Mouse (Mus musculus) embryonic facial prominence, embryonic 14.5 days (tissue): ENCODE data around the gene Fhod1. TPM values are rescaled to one million over a fixed set of nuclear protein-coding genes. Genes with fewer than 3 reads are reported as not detected.
A peak's percentile ranks its signal among the peaks of the same experiment; 100 is the strongest.

Source experiments
- ATAC-seq: fragments of 200-750 bp; cut with Nextera tagmentation; 2 replicates; pipeline ENCODE4 v1.8.0; 2017; ENCODE audit warnings: low read depth, moderate number of reproducible peaks, moderate TSS enrichment
- DNase-seq: peaks from one replicate; pipeline ENCODE4 v3.0.0-alpha.2; 2015; ENCODE audit warnings: low spot score
- H3K27ac ChIP-seq: fragments of 300-500 bp; sonication (generic); replicated peaks from 2 replicates; pipeline ENCODE4 v1.5.1; 2014; ENCODE audit warnings: low read depth, mild to moderate bottlenecking, low read length, moderate library complexity
- H3K27me3 ChIP-seq: fragments of 300-500 bp; sonication (generic); replicated peaks from 2 replicates; pipeline ENCODE4 v1.6.1; 2014; ENCODE audit warnings: low read length; ENCODE audit not compliant: control insufficient read depth, insufficient read depth
- H3K36me3 ChIP-seq: fragments of 300-500 bp; sonication (generic); 2 replicates; pipeline ENCODE4 v1.6.1; 2014; ENCODE audit warnings: low read length, mixed read lengths; ENCODE audit not compliant: control insufficient read depth, insufficient read depth
- H3K4me1 ChIP-seq: fragments of 300-500 bp; sonication (generic); 2 replicates; pipeline ENCODE4 v1.6.1; 2014; ENCODE audit warnings: antibody characterized with exemption, low read length; ENCODE audit not compliant: control insufficient read depth, insufficient read depth
- H3K4me2 ChIP-seq: fragments of 300-500 bp; sonication (generic); 2 replicates; pipeline ENCODE4 v1.6.1; 2014; ENCODE audit warnings: low read depth, mild to moderate bottlenecking, low read length, moderate library complexity, mixed read lengths
- H3K4me3 ChIP-seq: fragments of 300-500 bp; sonication (generic); 2 replicates; pipeline ENCODE4 v1.5.1; 2014; ENCODE audit warnings: low read depth, mild to moderate bottlenecking, low read length
- H3K9ac ChIP-seq: fragments of 300-500 bp; sonication (generic); 2 replicates; pipeline ENCODE4 v1.6.1; 2014; ENCODE audit warnings: low read depth, mild to moderate bottlenecking, low read length, moderate library complexity, mixed read lengths
- H3K9me3 ChIP-seq: fragments of 300-500 bp; sonication (generic); 2 replicates; pipeline ENCODE4 v1.6.1; 2016; ENCODE audit warnings: low read length; ENCODE audit not compliant: control insufficient read depth
- WGBS: fragments of 180-500 bp; shearing (Covaris S2); extraction: QIAGEN DNeasy Blood & Tissue Kit; methylation state at CpG from one replicate; pipeline ENCODE4 v1.1.7; 2014; 5-methylcytosine and 5-hydroxymethylcytosine counted together
- polyA plus RNA-seq: library from polyadenylated mRNA; unstranded; fragments of >200 nt; fragmentation: Nextera tagmentation; extraction: Ambion mirVana; gene quantifications from 2 replicates; pipeline ENCODE4 v1.2.1, GENCODE M21; 2014

Gene Fhod1
- polyA plus RNA-seq, 1 experiment from 2014 or later: 2.7 TPM

DNA sequence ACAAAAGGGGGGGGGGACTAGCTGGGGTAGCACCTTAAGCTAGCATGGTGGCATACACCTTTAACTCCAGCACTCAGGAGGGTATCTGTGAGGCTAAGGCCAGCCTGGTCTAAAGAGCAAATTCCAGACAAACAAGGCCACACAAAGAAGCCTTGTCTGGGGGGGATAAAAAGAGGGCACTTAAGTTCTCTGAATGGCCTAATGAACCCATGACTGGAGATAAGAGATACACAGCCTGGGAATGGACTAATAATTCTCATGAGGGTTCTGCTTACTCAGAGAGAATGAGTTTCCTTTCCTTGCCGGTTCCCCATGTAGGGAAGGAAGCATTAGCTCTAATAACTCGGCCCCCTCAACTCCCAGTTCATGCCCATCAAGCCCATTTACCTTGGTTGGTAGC, 15.2 kb downstream of the Fhod1 start:
- no peak overlapping the region for H3K9ac ChIP-seq
- H3K9me3 ChIP-seq: no peaks in the 10 kb centered on the region
- WGBS: 59% methylated on average over 2 of the region's 2 CpGs
- no peaks in the 10 kb centered on the region for H3K27me3 ChIP-seq
- DNase-seq (no peak), ATAC-seq (no peak)
- H3K36me3 ChIP-seq: peaks cover 92% of the 10 kb centered on the region
- H3K4me3 ChIP-seq: no peak overlapping the region
- H3K27ac ChIP-seq: no peak overlapping the region
- peaks cover under 1% of the 10 kb centered on the region; the same call in 1 of the 2 replicates for H3K4me1 ChIP-seq
- H3K4me2 ChIP-seq: no peak overlapping the region

DNA sequence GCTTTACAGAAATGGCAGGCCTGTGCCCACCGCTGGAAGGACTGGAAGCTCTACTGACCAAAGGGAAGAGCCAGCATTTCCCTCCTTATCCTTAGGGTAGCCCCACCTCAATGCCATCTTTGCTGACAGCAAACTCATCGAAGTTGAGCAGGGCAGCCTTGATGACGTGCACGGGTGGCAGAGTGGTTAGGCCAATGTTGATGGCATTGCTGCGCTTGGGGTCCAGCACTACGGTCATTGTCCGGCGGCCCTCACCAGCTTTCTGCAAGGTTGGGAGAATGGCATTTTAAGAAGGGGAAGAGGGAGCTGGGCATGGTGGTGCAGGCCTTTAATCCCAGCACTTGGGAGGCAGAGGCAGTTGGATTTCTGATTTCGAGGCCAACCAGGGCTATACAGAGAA, 15.8 kb downstream of the Fhod1 start:
- Histone ChIP-seq H3K27me3 (no peaks in the 10 kb centered on the region), H3K9me3 (no peaks in the 10 kb centered on the region), H3K4me2 (no peak overlapping the region), H3K4me1 (peaks cover 3% of the 10 kb centered on the region; the same call in 1 of the 2 replicates), H3K27ac (no peak overlapping the region), H3K4me3 (no peak overlapping the region), H3K9ac (no peak overlapping the region), H3K36me3 (peaks cover 89% of the 10 kb centered on the region)
- ATAC-seq (no peak), DNase-seq (no peak)
- WGBS: 89% methylated on average over 9 of the region's 9 CpGs

- Histone ChIP-seq H3K27ac (no peak overlapping the region), H3K36me3 (peaks cover 85% of the 10 kb centered on the region), H3K9me3 (no peaks in the 10 kb centered on the region), H3K4me2 (no peak overlapping the region), H3K27me3 (no peaks in the 10 kb centered on the region), H3K4me3 (no peak overlapping the region), H3K4me1 (peaks cover 3% of the 10 kb centered on the region; the same call in 1 of the 2 replicates), H3K9ac (no peak overlapping the region)
- DNase-seq: no peak
- 94% methylated on average over 22 of the region's 22 CpGs for WGBS
- ATAC-seq: no peak
Observed at GRCm38 (mm10) chr8:105331469-105331868, 16.3 kb downstream of the Fhod1 start.

DNA sequence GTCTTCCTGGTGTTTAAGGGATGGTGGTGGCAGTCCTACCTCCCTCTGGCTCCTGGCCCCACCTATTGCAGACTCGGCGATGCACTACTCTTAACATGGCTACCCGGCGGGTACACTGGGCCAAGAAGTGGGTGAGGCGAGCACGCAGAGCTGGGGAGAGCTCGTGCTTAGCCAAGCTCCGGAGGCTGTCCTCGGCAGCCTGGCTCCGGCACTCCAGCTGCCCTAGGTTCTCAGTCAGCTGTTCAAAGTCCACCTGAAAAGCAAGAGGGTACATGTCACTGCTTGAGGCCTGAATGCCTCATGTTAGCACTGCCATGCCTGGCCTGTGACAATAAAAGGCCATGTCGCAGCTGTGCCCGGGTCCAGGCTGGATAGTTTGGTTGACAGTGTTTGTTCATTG, 17.4 kb downstream of the Fhod1 start:
- Histone ChIP-seq H3K27me3 (no peaks in the 10 kb centered on the region), H3K9me3 (no peaks in the 10 kb centered on the region), H3K4me3 (no peak overlapping the region), H3K27ac (no peak overlapping the region), H3K4me1 (peaks cover 3% of the 10 kb centered on the region; the same call in 1 of the 2 replicates), H3K9ac (no peak overlapping the region), H3K36me3 (peaks cover 75% of the 10 kb centered on the region), H3K4me2 (no peak overlapping the region)
- DNase-seq: no peak
- no peak for ATAC-seq
- WGBS: 95% methylated on average over 10 of the region's 12 CpGs

GRCm38 (mm10) chr8:105326968-105327367, 20.8 kb downstream of the Fhod1 start:
- no peak for DNase-seq
- H3K36me3 ChIP-seq: peaks cover 58% of the 10 kb centered on the region
- 33% methylated on average over 6 of the region's 6 CpGs for WGBS

GRCm38 (mm10) chr8:105326141-105326672, 21.5 kb downstream of the Fhod1 start, which contains the start of the genes Lrrc29 and Tmem208:
Gene Lrrc29 (minus strand): TSS chr8:105326278.
Gene Tmem208 (plus strand): TSS chr8:105326354.
- no peaks in the 10 kb centered on the region for H3K27me3 ChIP-seq
- H3K4me1 ChIP-seq: peaks cover 3% of the 10 kb centered on the region; the same call in 1 of the 2 replicates
- under 1% methylated on average over 31 of the region's 36 CpGs for WGBS
- H3K4me2 ChIP-seq: peak within 1 kb of the TSS; percentile 82
- peak within 1 kb of the TSS; percentile 77 for H3K9ac ChIP-seq
- no peaks in the 10 kb centered on the region for H3K9me3 ChIP-seq
- peaks cover 56% of the 10 kb centered on the region for H3K36me3 ChIP-seq
- peak within 1 kb of the TSS; percentile 60 for H3K4me3 ChIP-seq
- peak; percentile 98 for DNase-seq
- peak within 1 kb of the TSS; percentile 79 for H3K27ac ChIP-seq
- ATAC-seq: peak; percentile 93

More at GRCm38 (mm10) chr8:105326968-105327367, 20.8 kb downstream of the Fhod1 start:
- ATAC-seq: 0 out of 2 replicates have a peak, but pooled peaks have one; percentile 3
- peaks cover 3% of the 10 kb centered on the region; the same call in 1 of the 2 replicates for H3K4me1 ChIP-seq
- peak overlapping the region; percentile 79; the same call in 1 of the 2 replicates for H3K27ac ChIP-seq
- H3K27me3 ChIP-seq: no peaks in the 10 kb centered on the region
- peak overlapping the region; percentile 82 for H3K4me2 ChIP-seq
- H3K9ac ChIP-seq: peak overlapping the region; percentile 77
- peak overlapping the region; percentile 60 for H3K4me3 ChIP-seq
- H3K9me3 ChIP-seq: no peaks in the 10 kb centered on the region

GRCm38 (mm10) chr8:105325641-105326093, 22.1 kb downstream of the Fhod1 start:
- under 1% methylated on average over 10 of the region's 12 CpGs for WGBS
- H3K36me3 ChIP-seq: peaks cover 51% of the 10 kb centered on the region
- H3K4me2 ChIP-seq: peak overlapping the region; percentile 63
- H3K4me3 ChIP-seq: peak overlapping the region; percentile 60
- H3K27ac ChIP-seq: peak overlapping the region; percentile 54; the same call in 1 of the 2 replicates
- ATAC-seq: peak; percentile 28
- H3K9me3 ChIP-seq: no peaks in the 10 kb centered on the region
- H3K9ac ChIP-seq: peak overlapping the region; percentile 77
- H3K27me3 ChIP-seq: no peaks in the 10 kb centered on the region
- no peak for DNase-seq
- H3K4me1 ChIP-seq: peaks cover 3% of the 10 kb centered on the region; the same call in 1 of the 2 replicates

- ATAC-seq (no peak), DNase-seq (no peak)
- Histone ChIP-seq H3K9me3 (no peaks in the 10 kb centered on the region), H3K4me3 (no peak overlapping the region), H3K4me1 (peaks cover 3% of the 10 kb centered on the region; the same call in 1 of the 2 replicates), H3K36me3 (peaks cover 29% of the 10 kb centered on the region), H3K9ac (no peak overlapping the region), H3K27me3 (no peaks in the 10 kb centered on the region), H3K4me2 (no peak overlapping the region), H3K27ac (no peak overlapping the region)
- 89% methylated on average over 4 of the region's 4 CpGs for WGBS
Observed at GRCm38 (mm10) chr8:105323183-105323582, 24.6 kb downstream of the Fhod1 start.
